Mouse (Mus musculus): ENCODE measurements at regions not wholly inside any gene's neighbourhood (a gene's known extent, or its start where the extent isn't known, plus 50 kb on each side); places are given as distances from the start of the nearest gene placed in this dataset.
A peak's percentile ranks its signal among the peaks of the same experiment; 100 is the strongest.

GRCm38 (mm10) chr7:136501094-136501493 lies 393.3 kb upstream of the Mgmt start:
- no peak for TF ChIP-seq CTCF (conservative IDR thresholded peaks at IDR 0.05; ENCODE audit: insufficient read depth, insufficient read length, low read depth, low read length)
- no peak for TF ChIP-seq POLR2A (IDR thresholded peaks at IDR 0.05; ENCODE audit: low read depth, low read length)
- DNase-seq = no peak
- no peaks in the 10 kb centered on the region for H3K36me3 ChIP-seq (ENCODE audit: control insufficient read depth, insufficient read depth, low read length)
- no peak overlapping the region for H3K27ac ChIP-seq (ENCODE audit: insufficient read depth, low read depth, low read length)
- WGBS = 91% methylated on average over 7 of the region's 7 CpGs
- no peak overlapping the region for H3K4me3 ChIP-seq (ENCODE audit: insufficient read depth, low read depth, low read length)
- no peaks in the 10 kb centered on the region for H3K4me1 ChIP-seq (ENCODE audit: control insufficient read depth, insufficient read depth, low read length)
- H3K27me3 ChIP-seq (replicated peaks; ENCODE audit: control insufficient read depth, insufficient read depth, low read length) = no peaks in the 10 kb centered on the region

DNA sequence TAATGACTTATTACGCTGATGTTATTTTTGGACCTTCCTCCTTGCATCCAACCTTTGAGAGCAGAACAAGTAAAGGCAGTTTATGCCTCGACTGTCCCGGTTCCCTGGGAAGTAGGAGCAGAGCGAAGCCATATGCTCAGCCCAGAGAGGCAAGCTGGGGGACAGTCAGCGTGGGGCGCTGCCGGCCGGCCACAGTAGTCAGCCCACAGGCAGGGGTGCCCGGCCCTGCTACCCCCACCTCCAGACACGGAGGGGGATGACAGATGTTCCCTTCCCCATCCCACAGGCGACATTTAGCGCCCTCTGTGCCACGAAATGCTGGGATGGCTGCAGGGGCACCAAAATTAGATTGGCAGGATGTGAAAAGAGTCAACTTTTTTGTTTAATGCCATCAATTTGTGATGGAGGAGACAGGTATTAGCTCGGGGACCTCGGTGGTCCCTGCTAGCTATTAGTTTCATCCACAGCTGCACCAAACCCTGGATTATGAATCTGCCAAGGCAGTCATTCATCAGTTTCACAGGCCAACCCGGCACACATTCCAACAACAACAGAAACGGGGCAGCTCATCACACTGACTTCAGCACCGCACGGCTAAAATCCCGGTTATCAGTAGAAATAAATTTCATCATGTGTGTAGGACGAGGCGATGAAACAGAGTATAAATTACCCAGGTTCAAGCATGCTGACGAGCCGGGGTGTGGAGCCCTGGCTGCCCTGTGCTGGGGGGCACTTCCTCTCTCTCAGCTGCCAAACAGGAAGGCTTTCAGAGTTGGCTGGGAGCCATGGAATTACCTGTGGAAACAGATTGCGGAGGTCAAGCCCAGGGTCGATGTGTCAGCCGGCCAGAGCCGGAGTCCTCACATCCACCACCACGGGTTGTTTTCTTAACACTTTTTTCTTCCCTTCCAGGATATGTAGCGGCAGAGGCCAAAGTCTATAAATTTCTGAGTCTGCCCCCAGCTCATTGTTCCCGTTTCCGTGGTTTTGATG lies 392.3 kb upstream of the Mgmt start:
- WGBS = 29% methylated on average over 32 of the region's 32 CpGs
- Histone ChIP-seq H3K27me3 (replicated peaks; ENCODE audit: control insufficient read depth, insufficient read depth, low read length) (no peaks in the 10 kb centered on the region), H3K36me3 (ENCODE audit: control insufficient read depth, insufficient read depth, low read length) (no peaks in the 10 kb centered on the region), H3K4me1 (ENCODE audit: control insufficient read depth, insufficient read depth, low read length) (no peaks in the 10 kb centered on the region), H3K4me3 (ENCODE audit: insufficient read depth, low read depth, low read length) (no peak overlapping the region), H3K27ac (ENCODE audit: insufficient read depth, low read depth, low read length) (no peak overlapping the region)
- DNase-seq = peak; percentile 79
- TF ChIP-seq POLR2A (IDR thresholded peaks at IDR 0.05; ENCODE audit: low read depth, low read length) (no peak), CTCF (conservative IDR thresholded peaks at IDR 0.05; ENCODE audit: insufficient read depth, insufficient read length, low read depth, low read length) (no peak)

- H3K27me3 ChIP-seq (replicated peaks; ENCODE audit: control insufficient read depth, insufficient read depth, low read length) = no peaks in the 10 kb centered on the region
Observed at GRCm38 (mm10) chr7:136511389-136511788, 383.0 kb upstream of the Mgmt start.

GRCm38 (mm10) chr7:136515376-136515775 lies 379.0 kb upstream of the Mgmt start:
- no peak overlapping the region for H3K27ac ChIP-seq (ENCODE audit: insufficient read depth, low read depth, low read length)
- 60% methylated on average over 1 of the region's 1 CpGs for WGBS
- H3K27me3 ChIP-seq (replicated peaks; ENCODE audit: control insufficient read depth, insufficient read depth, low read length) = no peaks in the 10 kb centered on the region
- H3K36me3 ChIP-seq (ENCODE audit: control insufficient read depth, insufficient read depth, low read length) = no peaks in the 10 kb centered on the region
- H3K4me1 ChIP-seq (ENCODE audit: control insufficient read depth, insufficient read depth, low read length) = no peaks in the 10 kb centered on the region
- TF ChIP-seq POLR2A (IDR thresholded peaks at IDR 0.05; ENCODE audit: low read depth, low read length) = no peak
- TF ChIP-seq CTCF (conservative IDR thresholded peaks at IDR 0.05; ENCODE audit: insufficient read depth, insufficient read length, low read depth, low read length) = no peak
- no peak overlapping the region for H3K4me3 ChIP-seq (ENCODE audit: insufficient read depth, low read depth, low read length)
- no peak for DNase-seq

More at GRCm38 (mm10) chr7:136511389-136511788, 383.0 kb upstream of the Mgmt start:
- DNase-seq = no peak
- Histone ChIP-seq H3K4me1 (ENCODE audit: control insufficient read depth, insufficient read depth, low read length) (no peaks in the 10 kb centered on the region), H3K36me3 (ENCODE audit: control insufficient read depth, insufficient read depth, low read length) (no peaks in the 10 kb centered on the region), H3K4me3 (ENCODE audit: insufficient read depth, low read depth, low read length) (no peak overlapping the region), H3K27ac (ENCODE audit: insufficient read depth, low read depth, low read length) (no peak overlapping the region)
- TF ChIP-seq POLR2A (IDR thresholded peaks at IDR 0.05; ENCODE audit: low read depth, low read length) = no peak
- no peak for TF ChIP-seq CTCF (conservative IDR thresholded peaks at IDR 0.05; ENCODE audit: insufficient read depth, insufficient read length, low read depth, low read length)
- 85% methylated on average over 6 of the region's 6 CpGs for WGBS

DNA sequence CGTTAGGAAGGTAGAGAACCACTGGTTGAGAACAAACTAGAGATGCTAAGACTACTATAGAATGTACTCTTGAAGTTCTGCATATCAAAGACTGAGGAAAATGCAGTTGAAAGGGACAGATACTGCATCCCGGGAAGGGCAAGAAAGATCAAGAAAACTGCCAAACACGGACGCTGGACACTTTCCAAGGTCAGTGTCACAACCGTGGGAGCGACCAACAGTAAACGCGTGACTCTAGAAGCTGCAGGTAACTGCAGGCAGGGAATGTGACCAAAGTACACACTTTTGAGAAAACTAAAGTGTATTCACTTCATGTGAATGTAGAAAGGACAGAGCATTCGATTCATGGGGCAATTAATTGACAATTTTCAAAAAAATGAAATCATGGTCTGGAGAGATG lies 368.6 kb upstream of the Mgmt start:
- TF ChIP-seq CTCF (conservative IDR thresholded peaks at IDR 0.05; ENCODE audit: insufficient read depth, insufficient read length, low read depth, low read length) (no peak), POLR2A (IDR thresholded peaks at IDR 0.05; ENCODE audit: low read depth, low read length) (no peak)
- no peaks in the 10 kb centered on the region for H3K36me3 ChIP-seq (ENCODE audit: control insufficient read depth, insufficient read depth, low read length)
- 51% methylated on average over 9 of the region's 9 CpGs for WGBS
- H3K27me3 ChIP-seq (replicated peaks; ENCODE audit: control insufficient read depth, insufficient read depth, low read length) = no peaks in the 10 kb centered on the region
- H3K4me3 ChIP-seq (ENCODE audit: insufficient read depth, low read depth, low read length) = no peak overlapping the region
- H3K4me1 ChIP-seq (ENCODE audit: control insufficient read depth, insufficient read depth, low read length) = 0 out of 2 replicates have a peak, but pooled peaks cover 6% of the 10 kb centered on the region
- no peak overlapping the region for H3K27ac ChIP-seq (ENCODE audit: insufficient read depth, low read depth, low read length)
- DNase-seq = peak; percentile 58

DNA sequence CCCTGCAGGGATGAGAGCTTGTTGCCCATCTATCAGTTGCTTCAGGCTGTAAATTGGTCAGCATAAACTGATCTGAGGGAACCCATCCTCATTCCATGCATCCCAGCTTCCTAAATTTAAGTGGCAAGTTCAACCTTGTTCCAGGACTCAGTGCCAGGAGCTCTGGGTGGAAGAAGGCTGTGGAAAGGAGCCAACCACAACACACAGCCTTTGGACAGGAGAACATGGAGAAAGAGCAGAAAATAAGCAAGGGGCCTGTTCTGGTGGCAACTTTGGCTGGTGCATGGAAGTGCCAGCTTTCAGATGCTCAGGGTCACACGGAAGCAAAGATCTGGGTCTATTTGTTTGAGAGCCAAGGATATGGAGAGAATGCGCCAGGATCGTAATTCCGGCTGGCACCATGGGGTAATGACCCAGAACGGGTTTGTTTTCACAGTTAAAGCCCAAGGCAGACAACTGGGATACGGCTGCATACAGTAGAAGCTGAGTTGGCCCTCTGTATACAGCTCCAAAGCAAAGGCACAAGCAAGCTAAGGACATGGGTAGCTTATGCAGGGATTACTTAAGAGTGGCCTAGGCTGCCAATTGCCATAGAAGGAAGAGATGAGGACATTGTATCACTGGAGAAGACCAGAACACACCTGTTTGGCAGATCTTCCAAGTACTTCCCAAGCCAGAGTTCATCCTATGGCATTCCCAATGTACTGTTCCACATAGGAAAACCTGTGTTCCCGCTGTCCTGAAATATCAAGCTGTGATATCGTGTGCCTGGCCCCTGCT lies 364.2 kb upstream of the Mgmt start:
- Histone ChIP-seq H3K27ac (ENCODE audit: insufficient read depth, low read depth, low read length) (no peak overlapping the region), H3K4me1 (ENCODE audit: control insufficient read depth, insufficient read depth, low read length) (0 out of 2 replicates have a peak, but pooled peaks cover 6% of the 10 kb centered on the region), H3K27me3 (replicated peaks; ENCODE audit: control insufficient read depth, insufficient read depth, low read length) (no peaks in the 10 kb centered on the region), H3K4me3 (ENCODE audit: insufficient read depth, low read depth, low read length) (no peak overlapping the region), H3K36me3 (ENCODE audit: control insufficient read depth, insufficient read depth, low read length) (no peaks in the 10 kb centered on the region)
- no peak for TF ChIP-seq CTCF (conservative IDR thresholded peaks at IDR 0.05; ENCODE audit: insufficient read depth, insufficient read length, low read depth, low read length)
- DNase-seq = peak; percentile 63
- 57% methylated on average over 8 of the region's 8 CpGs for WGBS

DNA sequence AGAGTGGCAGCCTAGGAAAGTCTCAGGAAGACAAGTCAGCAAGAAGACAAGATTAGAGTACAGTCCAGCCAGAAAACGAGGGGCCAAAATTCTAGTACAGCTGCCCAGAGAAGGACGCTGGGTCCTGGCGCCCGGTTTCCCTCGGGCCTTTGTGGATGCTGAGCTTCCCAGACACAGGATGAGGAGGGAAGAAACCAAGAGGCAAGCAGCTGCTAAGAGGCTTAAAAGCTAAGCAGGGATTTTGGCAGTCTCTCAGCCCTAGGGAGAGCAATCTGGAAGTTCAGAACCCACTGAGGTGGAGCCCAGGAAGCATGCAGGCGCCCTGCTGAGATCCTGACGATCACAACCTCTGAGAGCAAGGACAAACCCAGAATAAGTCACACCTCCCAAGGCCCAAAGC lies 363.1 kb upstream of the Mgmt start:
- no peak overlapping the region for H3K27ac ChIP-seq (ENCODE audit: insufficient read depth, low read depth, low read length)
- TF ChIP-seq POLR2A (IDR thresholded peaks at IDR 0.05; ENCODE audit: low read depth, low read length) = no peak
- no peak for TF ChIP-seq CTCF (conservative IDR thresholded peaks at IDR 0.05; ENCODE audit: insufficient read depth, insufficient read length, low read depth, low read length)
- no peak for DNase-seq
- WGBS = 81% methylated on average over 7 of the region's 7 CpGs
- H3K36me3 ChIP-seq (ENCODE audit: control insufficient read depth, insufficient read depth, low read length) = no peaks in the 10 kb centered on the region
- no peaks in the 10 kb centered on the region for H3K27me3 ChIP-seq (replicated peaks; ENCODE audit: control insufficient read depth, insufficient read depth, low read length)
- 0 out of 2 replicates have a peak, but pooled peaks cover 6% of the 10 kb centered on the region for H3K4me1 ChIP-seq (ENCODE audit: control insufficient read depth, insufficient read depth, low read length)
- no peak overlapping the region for H3K4me3 ChIP-seq (ENCODE audit: insufficient read depth, low read depth, low read length)
